Comparison of ENCODE assay signal across 22 mouse cellular contexts in the genomic region with DNA sequence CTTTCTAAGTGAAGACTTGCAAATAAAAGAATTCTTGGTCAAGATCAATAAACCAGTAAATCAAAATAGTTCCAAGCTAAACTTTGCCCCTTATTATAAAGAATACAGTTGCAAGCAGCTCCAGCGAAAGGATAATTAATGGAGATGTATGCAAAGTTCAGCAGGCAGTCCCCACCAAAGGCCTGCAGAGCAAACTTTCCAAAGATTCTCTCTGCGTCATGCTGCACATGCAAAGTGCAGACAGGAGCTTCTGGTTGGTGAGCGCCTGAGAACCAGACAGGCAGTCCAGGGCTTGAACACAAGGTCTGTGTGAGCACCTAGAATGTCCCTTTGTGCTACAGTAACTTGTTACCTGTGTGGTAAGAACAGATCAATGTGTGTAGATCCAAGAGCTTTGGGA.
A peak's percentile ranks its signal among the peaks of the same experiment; 100 is the strongest.
DNase-seq lines count a peak whose midpoint lies in the region; ATAC-seq and TF ChIP-seq lines count a peak whose summit lies in the region.
"Had no signal": no experiment of that assay in that cellular context is flagged by ENCODE, and none has a peak within 500 bp of the region (broad histone marks: within the 10 kb centered on the region; RNA-seq: fewer than 3 reads in every experiment).

No protein-coding gene starts in this region.

- H3K4me3 ChIP-seq in hindbrain, embryonic 11.5 days (ENCODE audit: low read depth, low read length), result no peak overlapping the region
- no peak overlapping the region for H3K4me3 ChIP-seq in hindbrain, embryonic 14.5 days (replicated peaks; ENCODE audit: low read length)
- no peak overlapping the region for H3K4me3 ChIP-seq in midbrain, embryonic 13.5 days (replicated peaks)
- H3K4me3 ChIP-seq in midbrain, embryonic 15.5 days, result no peak overlapping the region
- H3K4me3 ChIP-seq: forebrain, embryonic 12.5 days; gastrocnemius, adult 2 months; hindbrain, embryonic 13.5 days had no signal

- ATAC-seq in hindbrain, embryonic 11.5 days (ENCODE audit: low FRiP score), result peak; percentile 63; the same call in 1 of the 2 replicates
- ATAC-seq in hindbrain, embryonic 14.5 days (ENCODE audit: low FRiP score), result no peak
- 0 out of 2 replicates have a peak, but pooled peaks have one; percentile 43 for ATAC-seq in midbrain, embryonic 13.5 days
- ATAC-seq in midbrain, embryonic 15.5 days (replicated peaks), result no peak
- ATAC-seq: activated CD4-positive, CD25-positive, alpha-beta regulatory T cell, adult 4 months; CD4-positive, CD25-positive, alpha-beta regulatory T cell, adult 4 months; forebrain, postnatal 0 days; hindbrain, postnatal 0 days; inflammation-experienced regulatory T-cells, adult 6 months had no signal

- H3K9ac ChIP-seq in hindbrain, embryonic 11.5 days (ENCODE audit: low read depth, low read length), result no peak overlapping the region
- no peak overlapping the region for H3K9ac ChIP-seq in hindbrain, embryonic 14.5 days
- no peak overlapping the region for H3K9ac ChIP-seq in midbrain, embryonic 13.5 days (replicated peaks)
- no peak overlapping the region for H3K9ac ChIP-seq in midbrain, embryonic 15.5 days
- H3K9ac ChIP-seq: forebrain, embryonic 12.5 days; forebrain, postnatal 0 days; hindbrain, embryonic 13.5 days had no signal

- H3K27me3 ChIP-seq in hindbrain, embryonic 11.5 days (ENCODE audit: control insufficient read depth, insufficient read depth, low read length), result no peaks in the 10 kb centered on the region
- H3K27me3 ChIP-seq in hindbrain, embryonic 14.5 days (ENCODE audit: control insufficient read depth, insufficient read depth, low read length), result no peaks in the 10 kb centered on the region
- H3K27me3 ChIP-seq in midbrain, embryonic 13.5 days, result peaks cover 16% of the 10 kb centered on the region; the same call in 1 of the 2 replicates
- no peaks in the 10 kb centered on the region for H3K27me3 ChIP-seq in midbrain, embryonic 15.5 days (replicated peaks)

- no peak overlapping the region for H3K27ac ChIP-seq in hindbrain, embryonic 11.5 days (ENCODE audit: low read depth, low read length)
- no peak overlapping the region for H3K27ac ChIP-seq in hindbrain, embryonic 14.5 days
- no peak overlapping the region for H3K27ac ChIP-seq in midbrain, embryonic 13.5 days
- no peak overlapping the region for H3K27ac ChIP-seq in midbrain, embryonic 15.5 days
- H3K27ac ChIP-seq: forebrain, embryonic 12.5 days; gastrocnemius, adult 2 months; hindbrain, embryonic 13.5 days; hindbrain, postnatal 0 days had no signal

- no peak overlapping the region for H3K4me2 ChIP-seq in hindbrain, embryonic 11.5 days (replicated peaks; ENCODE audit: low read depth, low read length)
- no peak overlapping the region for H3K4me2 ChIP-seq in hindbrain, embryonic 14.5 days (replicated peaks)
- no peak overlapping the region for H3K4me2 ChIP-seq in midbrain, embryonic 13.5 days (replicated peaks)
- H3K4me2 ChIP-seq in midbrain, embryonic 15.5 days, result no peak overlapping the region
- H3K4me2 ChIP-seq: forebrain, embryonic 12.5 days; heart, embryonic 11.5 days; hindbrain, embryonic 13.5 days had no signal

- DNase-seq in hindbrain, embryonic 11.5 days (ENCODE audit: low spot score), result no peak
- DNase-seq in hindbrain, embryonic 14.5 days (ENCODE audit: low spot score), result no peak
- peak; percentile 57 for DNase-seq in brain, embryonic 14.5 days (ENCODE audit: low read depth)
- no peak for DNase-seq in testis, postnatal 14 days (ENCODE audit: low spot score)
- DNase-seq: adrenal gland, adult 8-10 months; adrenal gland, postnatal 25 days; cerebellum, adult 18-20 months; cerebellum, adult 9-10 months; cerebellum, postnatal 14 days; forebrain, postnatal 0 days; gastrocnemius, adult 2 months; gastrocnemius, postnatal 14 days; heart, adult 11 months had no signal

- no peaks in the 10 kb centered on the region; the same call in 1 of the 2 replicates for H3K4me1 ChIP-seq in hindbrain, embryonic 11.5 days (replicated peaks; ENCODE audit: control insufficient read depth, insufficient read depth, low read length)
- H3K4me1 ChIP-seq in hindbrain, embryonic 14.5 days (replicated peaks; ENCODE audit: control insufficient read depth, insufficient read depth, low read length), result peaks cover 10% of the 10 kb centered on the region; the same call in 1 of the 2 replicates
- peaks cover 31% of the 10 kb centered on the region for H3K4me1 ChIP-seq in midbrain, embryonic 13.5 days (replicated peaks)
- H3K4me1 ChIP-seq in midbrain, embryonic 15.5 days, result peaks cover 13% of the 10 kb centered on the region

- no peaks in the 10 kb centered on the region for H3K36me3 ChIP-seq in hindbrain, embryonic 11.5 days (ENCODE audit: control insufficient read depth, insufficient read depth, low read length)
- H3K36me3 ChIP-seq in hindbrain, embryonic 14.5 days (replicated peaks; ENCODE audit: control insufficient read depth, insufficient read depth), result no peaks in the 10 kb centered on the region
- H3K36me3 ChIP-seq in midbrain, embryonic 13.5 days, result no peaks in the 10 kb centered on the region
- no peaks in the 10 kb centered on the region for H3K36me3 ChIP-seq in midbrain, embryonic 15.5 days (replicated peaks)
- H3K36me3 ChIP-seq: forebrain, embryonic 12.5 days; hindbrain, embryonic 13.5 days had no signal

- WGBS in hindbrain, embryonic 11.5 days, result 36% methylated on average over 3 of the region's 3 CpGs
- 27% methylated on average over 3 of the region's 3 CpGs for WGBS in hindbrain, embryonic 14.5 days
- WGBS in midbrain, embryonic 13.5 days, result 23% methylated on average over 3 of the region's 3 CpGs
- WGBS in midbrain, embryonic 15.5 days, result 27% methylated on average over 3 of the region's 3 CpGs

- TF ChIP-seq CTCF in brain, embryonic 14.5 days (IDR thresholded peaks at IDR 0.05; ENCODE audit: borderline replicate concordance, extremely low read depth, insufficient read depth, insufficient read length), result no peak

- TF ChIP-seq POLR2A in brain, embryonic 14.5 days (IDR thresholded peaks at IDR 0.05; ENCODE audit: borderline replicate concordance, extremely low read depth, insufficient read depth, insufficient read length, poor library complexity, severe bottlenecking), result no peak

- no peaks in the 10 kb centered on the region for H3K9me3 ChIP-seq in hindbrain, embryonic 11.5 days (ENCODE audit: control insufficient read depth, low read length)
- no peaks in the 10 kb centered on the region for H3K9me3 ChIP-seq in hindbrain, embryonic 14.5 days (ENCODE audit: control insufficient read depth, low read length)
- no peaks in the 10 kb centered on the region for H3K9me3 ChIP-seq in midbrain, embryonic 13.5 days
- no peaks in the 10 kb centered on the region for H3K9me3 ChIP-seq in midbrain, embryonic 15.5 days
- H3K9me3 ChIP-seq: forebrain, embryonic 12.5 days; hindbrain, embryonic 13.5 days had no signal

Comparison
In these comparisons a context has a peak if more than half of its experiments do, and no peak if none do; other contexts are left out.
1. ATAC-seq: peak in hindbrain, embryonic 11.5 days (single experiment) and midbrain, embryonic 13.5 days (single experiment); none in hindbrain, embryonic 14.5 days (single experiment) and midbrain, embryonic 15.5 days (single experiment).